Mouse (Mus musculus) liver, postnatal 0 days (tissue): ENCODE measurements at regions not wholly inside any gene's neighbourhood (a gene's known extent, or its start where the extent isn't known, plus 50 kb on each side); places are given as distances from the start of the nearest gene placed in this dataset.

ENCODE experiments used
- CTCF ChIP-seq: sonication (generic); IDR thresholded peaks from 2 replicates; pipeline ENCODE4 v1.5.1; 2016; ENCODE audit warnings: antibody characterized with exemption, low read depth
- EP300 ChIP-seq: IDR thresholded peaks from 2 replicates; pipeline ENCODE4 v1.6.1; 2016; ENCODE audit warnings: antibody characterized with exemption, low read depth, mild to moderate bottlenecking

DNA sequence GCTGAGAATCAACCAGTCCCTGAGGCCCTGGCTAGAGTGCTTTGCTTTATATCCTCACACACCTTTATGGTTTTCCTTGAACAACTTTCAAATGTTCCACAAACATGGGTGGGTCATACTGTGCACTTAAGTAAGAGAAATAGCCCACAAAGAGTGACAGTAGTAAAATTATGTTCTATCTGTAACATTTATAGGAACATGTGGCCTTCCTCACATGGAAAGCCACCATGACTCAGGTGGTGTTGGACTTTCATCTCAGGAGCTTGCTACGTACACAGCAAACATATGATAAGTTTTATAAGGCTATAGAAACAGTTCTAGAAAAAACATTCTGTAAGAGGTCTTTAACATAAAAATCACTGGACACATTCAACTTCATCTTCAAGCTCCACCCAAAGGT is 87.8 kb upstream of the Tle4 start:
- no peak for TF ChIP-seq CTCF
- no peak for TF ChIP-seq EP300
